Mouse (Mus musculus): ENCODE data around the gene Aloxe3. TPM values are rescaled to one million over a fixed set of nuclear protein-coding genes. Genes with fewer than 3 reads are reported as not detected.

Aloxe3 gene
- polyA plus RNA-seq, 1 experiment from 2014 or later, result not detected

Other genes with a start within 250 kb of the Aloxe3 start
- gene Rnf222, start 237.3 kb upstream of the Aloxe3 start, polyA plus RNA-seq (2014; fragmentation: Nextera tagmentation; extraction: Ambion mirVana), result not detected in 2 replicates
- gene Rpl26, start 224.3 kb upstream of the Aloxe3 start, polyA plus RNA-seq (2014; fragmentation: Nextera tagmentation; extraction: Ambion mirVana), result 825 and 852 TPM in 2 replicates
- not detected in 2 replicates for gene Odf4, start 198.8 kb upstream of the Aloxe3 start, polyA plus RNA-seq (2014; fragmentation: Nextera tagmentation; extraction: Ambion mirVana)
- 5.2 and 6.1 TPM in 2 replicates for gene Arhgef15, start 168.4 kb upstream of the Aloxe3 start, polyA plus RNA-seq (2014; fragmentation: Nextera tagmentation; extraction: Ambion mirVana)
- gene Slc25a35, start 157.8 kb upstream of the Aloxe3 start, polyA plus RNA-seq (2014; fragmentation: Nextera tagmentation; extraction: Ambion mirVana), result 1.6 and 2.4 TPM in 2 replicates
- gene Rangrf, start 150.7 kb upstream of the Aloxe3 start, polyA plus RNA-seq (2014; fragmentation: Nextera tagmentation; extraction: Ambion mirVana), result 64.8 and 67.8 TPM in 2 replicates
- gene Pfas, start 117.4 kb upstream of the Aloxe3 start, polyA plus RNA-seq (2014; fragmentation: Nextera tagmentation; extraction: Ambion mirVana), result 48.2 and 55.8 TPM in 2 replicates
- gene Ctc1, start 110.0 kb upstream of the Aloxe3 start, polyA plus RNA-seq (2014; fragmentation: Nextera tagmentation; extraction: Ambion mirVana), result 94.0 and 95.7 TPM in 2 replicates
- 199 and 209 TPM in 2 replicates for gene Aurkb, start 80.2 kb upstream of the Aloxe3 start, polyA plus RNA-seq (2014; fragmentation: Nextera tagmentation; extraction: Ambion mirVana)
- 7.9 and 9.2 TPM in 2 replicates for gene Borcs6, start 66.2 kb upstream of the Aloxe3 start, polyA plus RNA-seq (2014; fragmentation: Nextera tagmentation; extraction: Ambion mirVana)
- gene Tmem107, start 55.1 kb upstream of the Aloxe3 start, polyA plus RNA-seq (2014; fragmentation: Nextera tagmentation; extraction: Ambion mirVana), result 60.3 and 60.6 TPM in 2 replicates
- 95.9 and 98.4 TPM in 2 replicates for gene Vamp2, start 37.4 kb upstream of the Aloxe3 start, polyA plus RNA-seq (2014; fragmentation: Nextera tagmentation; extraction: Ambion mirVana)
- 8.2 and 10.0 TPM in 2 replicates for gene Per1, start 30.7 kb upstream of the Aloxe3 start, polyA plus RNA-seq (2014; fragmentation: Nextera tagmentation; extraction: Ambion mirVana)
- gene Hes7, start 5.5 kb upstream of the Aloxe3 start, polyA plus RNA-seq (2014; fragmentation: Nextera tagmentation; extraction: Ambion mirVana), result 0.11 and 0.24 TPM in 2 replicates
- gene 9130213A22Rik, start 3.3 kb upstream of the Aloxe3 start, polyA plus RNA-seq (2014; fragmentation: Nextera tagmentation; extraction: Ambion mirVana), result 0.39 TPM in 1 of 2 replicates, not detected in the other
- 0.08 TPM in 1 of 2 replicates, not detected in the other for gene Alox12b, start 31.1 kb downstream of the Aloxe3 start, polyA plus RNA-seq (2014; fragmentation: Nextera tagmentation; extraction: Ambion mirVana)
- 0.08 and 0.11 TPM in 2 replicates for gene Alox8, start 71.9 kb downstream of the Aloxe3 start, polyA plus RNA-seq (2014; fragmentation: Nextera tagmentation; extraction: Ambion mirVana)
- gene Gucy2e, start 111.1 kb downstream of the Aloxe3 start, polyA plus RNA-seq (2014; fragmentation: Nextera tagmentation; extraction: Ambion mirVana), result 0.05 and 0.07 TPM in 2 replicates
- gene Cntrob, start 197.9 kb downstream of the Aloxe3 start, polyA plus RNA-seq (2014; fragmentation: Nextera tagmentation; extraction: Ambion mirVana), result 31.7 and 32.1 TPM in 2 replicates
- 188 and 196 TPM in 2 replicates for gene Trappc1, start 198.1 kb downstream of the Aloxe3 start, polyA plus RNA-seq (2014; fragmentation: Nextera tagmentation; extraction: Ambion mirVana)
- 3.5 and 3.7 TPM in 2 replicates for gene Kcnab3, start 200.4 kb downstream of the Aloxe3 start, polyA plus RNA-seq (2014; fragmentation: Nextera tagmentation; extraction: Ambion mirVana)
- gene Rnf227, start 214.6 kb downstream of the Aloxe3 start, polyA plus RNA-seq (2014; fragmentation: Nextera tagmentation; extraction: Ambion mirVana), result 25.7 and 30.1 TPM in 2 replicates
- gene Chd3, start 243.5 kb downstream of the Aloxe3 start, polyA plus RNA-seq (2014; fragmentation: Nextera tagmentation; extraction: Ambion mirVana), result 53.0 and 61.4 TPM in 2 replicates